Mouse (Mus musculus) myocyte (in vitro differentiated cells): ENCODE data around the gene Slc9a9. TPM values are rescaled to one million over a fixed set of nuclear protein-coding genes. Genes with fewer than 3 reads are reported as not detected.

Experiments used
- H3K27me3 ChIP-seq: one replicate; pipeline ENCODE4 v1.6.1; 2011; ENCODE audit not compliant: control insufficient read depth, insufficient read depth, insufficient read length
- H3K36me3 ChIP-seq: one replicate; pipeline ENCODE4 v1.6.1; 2011; ENCODE audit not compliant: control insufficient read depth, insufficient read depth
- H3K4me2 ChIP-seq: one replicate; pipeline ENCODE4 v1.6.1; 2011; ENCODE audit warnings: low read depth, control low read depth
- H3K4me3 ChIP-seq: one replicate; pipeline ENCODE4 v1.5.1; 2011; ENCODE audit warnings: mild to moderate bottlenecking, control low read depth, moderate library complexity
- H3K79me2 ChIP-seq: one replicate; pipeline ENCODE4 v1.6.1; 2011; ENCODE audit not compliant: control insufficient read depth, insufficient read depth
- H3ac ChIP-seq: one replicate; pipeline ENCODE4 v1.6.1; 2011; ENCODE audit not compliant: control insufficient read depth, insufficient read length
- CEBPB ChIP-seq: IDR thresholded peaks from 2 replicates; pipeline ENCODE4 v1.6.1; 2011; ENCODE audit warnings: mild to moderate bottlenecking, moderate library complexity; ENCODE audit not compliant: poor library complexity, insufficient read depth, severe bottlenecking
- E2F4 ChIP-seq: IDR thresholded peaks from one replicate; pipeline ENCODE4 v1.6.1; 2011; ENCODE audit warnings: mild to moderate bottlenecking, control low read depth, moderate library complexity; ENCODE audit not compliant: insufficient read depth
- MAX ChIP-seq: IDR thresholded peaks from one replicate; pipeline ENCODE4 v1.6.1; 2011; ENCODE audit warnings: low read depth, mild to moderate bottlenecking, control low read depth
- MYOD1 ChIP-seq, 3 experiments: IDR thresholded peaks; one replicate each; pipeline ENCODE4 v1.6.1; 2011; ENCODE audit warnings: control low read depth in 2 of 3, low read depth in 2 of 3, mild to moderate bottlenecking in 2 of 3, moderate library complexity in 1 of 3; ENCODE audit not compliant: insufficient read length in 2 of 3, control insufficient read depth in 1 of 3
- MYOG ChIP-seq, 3 experiments: IDR thresholded peaks; one replicate each; pipeline ENCODE4 v1.6.1; 2011; ENCODE audit warnings: control low read depth in 2 of 3, low read depth in 2 of 3, mild to moderate bottlenecking in 2 of 3; ENCODE audit not compliant: insufficient read length in 2 of 3, control insufficient read depth in 1 of 3, insufficient read depth in 1 of 3
- POLR2A ChIP-seq: IDR thresholded peaks from one replicate; pipeline ENCODE4 v1.6.1; 2011; ENCODE audit warnings: low read depth, mild to moderate bottlenecking, control low read depth, moderate library complexity; ENCODE audit not compliant: insufficient read length
- POLR2AphosphoS2 ChIP-seq: IDR thresholded peaks from one replicate; pipeline ENCODE4 v1.6.1; 2011; ENCODE audit warnings: low read depth, control low read depth; ENCODE audit not compliant: insufficient read length
- REST ChIP-seq: IDR thresholded peaks from one replicate; pipeline ENCODE4 v1.6.1; 2011; ENCODE audit warnings: mild to moderate bottlenecking, control low read depth, moderate library complexity; ENCODE audit not compliant: insufficient read depth, insufficient read length
- SRF ChIP-seq: IDR thresholded peaks from one replicate; pipeline ENCODE4 v1.6.1; 2011; ENCODE audit warnings: low read depth; ENCODE audit not compliant: control insufficient read depth, insufficient read length
- TCF12 ChIP-seq: IDR thresholded peaks from one replicate; pipeline ENCODE4 v1.6.1; 2011; ENCODE audit warnings: mild to moderate bottlenecking, control low read depth; ENCODE audit not compliant: poor library complexity, insufficient read depth, severe bottlenecking
- TCF3 ChIP-seq: IDR thresholded peaks from one replicate; pipeline ENCODE4 v1.6.1; 2011; ENCODE audit warnings: low read depth, control low read depth; ENCODE audit not compliant: insufficient read length
- USF1 ChIP-seq: IDR thresholded peaks from one replicate; pipeline ENCODE4 v1.6.1; 2011; ENCODE audit warnings: low read depth, mild to moderate bottlenecking, control low read depth, moderate library complexity
- polyA plus RNA-seq: library from polyadenylated mRNA; unstranded; fragments of >200 nt; fragmentation: generic; extraction: Trizol; gene quantifications from one replicate; pipeline ENCODE4 v1.2.1, GENCODE M21; 2012; ENCODE audit warnings: missing spikeins

Slc9a9 gene
- polyA plus RNA-seq, 1 experiment, result 21.5 TPM

DNA sequence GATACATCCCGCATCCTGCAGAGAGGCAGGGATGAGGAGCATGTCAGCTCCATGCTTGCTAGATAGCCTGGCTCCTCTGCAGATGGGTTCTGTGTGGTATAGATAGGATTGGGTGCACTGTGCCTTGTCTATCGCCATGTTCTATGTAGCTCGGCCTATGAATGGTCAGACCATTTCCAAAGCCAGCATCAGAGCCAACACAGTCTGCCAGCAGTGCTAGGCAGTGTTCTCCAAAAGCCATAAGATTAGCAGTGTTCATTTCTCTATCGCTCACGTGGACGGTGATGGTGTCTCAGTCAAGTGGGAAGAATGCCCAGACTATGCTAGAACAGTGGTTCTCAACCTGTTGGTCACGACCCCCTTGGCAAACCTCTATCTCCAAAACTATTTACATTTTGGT lies 512.6 kb downstream of the Slc9a9 start:
- no peaks in the 10 kb centered on the region for H3K36me3 ChIP-seq
- no peak for TF ChIP-seq MYOD1 (IDR thresholded peaks at IDR 0.05; ENCODE audit: control insufficient read depth in 1 of 3, insufficient read length in 2 of 3, low read depth in 2 of 3)
- H3K27me3 ChIP-seq, result no peaks in the 10 kb centered on the region
- no peaks in the 10 kb centered on the region for H3K79me2 ChIP-seq
- no peak overlapping the region for H3K4me3 ChIP-seq
- no peak overlapping the region for H3K4me2 ChIP-seq
- no peak overlapping the region for H3ac ChIP-seq

DNA sequence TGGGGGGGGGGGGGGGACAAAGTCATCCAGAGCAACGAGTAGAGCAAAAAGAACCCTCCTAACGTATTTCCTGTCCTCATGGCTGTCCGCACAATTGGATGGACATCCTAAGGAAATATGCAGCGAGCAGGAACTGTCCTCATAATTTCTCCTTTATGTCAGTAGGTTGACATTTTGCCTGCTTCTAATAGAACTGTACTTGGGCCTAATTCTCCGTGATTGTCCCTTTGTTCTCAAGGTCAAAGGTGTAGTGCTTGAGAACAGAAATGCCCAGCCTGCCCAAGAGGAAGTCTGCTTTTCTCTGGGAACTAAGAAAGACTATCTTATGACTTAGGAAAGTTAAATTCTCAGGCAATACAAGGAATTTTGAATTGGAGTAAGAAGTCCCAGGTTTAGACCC lies 514.7 kb downstream of the Slc9a9 start:
- H3K4me3 ChIP-seq, result no peak overlapping the region
- no peaks in the 10 kb centered on the region for H3K27me3 ChIP-seq
- no peaks in the 10 kb centered on the region for H3K79me2 ChIP-seq
- TF ChIP-seq POLR2A, result no peak
- no peak for TF ChIP-seq TCF12
- no peak for TF ChIP-seq CEBPB
- TF ChIP-seq E2F4, result no peak
- no peak for TF ChIP-seq MYOD1 (IDR thresholded peaks at IDR 0.05; ENCODE audit: control insufficient read depth in 1 of 3, insufficient read length in 2 of 3, low read depth in 2 of 3)
- TF ChIP-seq POLR2AphosphoS2, result no peak
- no peak for TF ChIP-seq MYOG (IDR thresholded peaks at IDR 0.05; ENCODE audit: control insufficient read depth in 1 of 3, insufficient read depth in 1 of 3, insufficient read length in 2 of 3, low read depth in 2 of 3)
- TF ChIP-seq MAX, result no peak
- TF ChIP-seq SRF, result no peak
- TF ChIP-seq TCF3, result no peak
- TF ChIP-seq REST, result no peak
- H3K36me3 ChIP-seq, result no peaks in the 10 kb centered on the region
- H3K4me2 ChIP-seq, result no peak overlapping the region
- no peak overlapping the region for H3ac ChIP-seq

DNA sequence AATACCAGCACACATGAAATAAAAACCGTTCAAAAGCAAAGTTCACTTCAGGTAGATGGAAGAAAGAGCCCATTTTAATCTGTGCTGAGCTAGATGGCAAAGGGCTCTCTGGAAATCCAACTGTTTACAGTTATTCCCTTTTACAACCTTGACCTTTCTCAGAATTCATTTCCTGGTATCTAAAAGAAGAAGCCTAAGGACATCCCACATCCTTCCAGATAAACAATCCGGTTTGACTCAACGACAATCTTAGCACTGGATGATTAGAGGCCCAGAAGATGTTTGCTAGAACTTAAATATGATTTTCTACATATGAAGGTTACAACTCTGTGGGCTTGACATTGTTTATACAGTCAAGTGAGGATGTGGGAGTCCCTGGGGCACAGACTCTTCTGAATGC lies 516.1 kb downstream of the Slc9a9 start:
- H3K36me3 ChIP-seq, result no peaks in the 10 kb centered on the region
- H3ac ChIP-seq, result no peak overlapping the region
- H3K27me3 ChIP-seq, result no peaks in the 10 kb centered on the region
- no peak overlapping the region for H3K4me3 ChIP-seq
- TF ChIP-seq MYOD1 (IDR thresholded peaks at IDR 0.05; ENCODE audit: control insufficient read depth in 1 of 3, insufficient read length in 2 of 3, low read depth in 2 of 3) (no peak), CEBPB (no peak), SRF (no peak), POLR2A (no peak), TCF12 (no peak), POLR2AphosphoS2 (no peak), USF1 (no peak), REST (no peak), MYOG (IDR thresholded peaks at IDR 0.05; ENCODE audit: control insufficient read depth in 1 of 3, insufficient read depth in 1 of 3, insufficient read length in 2 of 3, low read depth in 2 of 3) (no peak), E2F4 (no peak), MAX (no peak), TCF3 (no peak)
- no peaks in the 10 kb centered on the region for H3K79me2 ChIP-seq
- no peak overlapping the region for H3K4me2 ChIP-seq

DNA sequence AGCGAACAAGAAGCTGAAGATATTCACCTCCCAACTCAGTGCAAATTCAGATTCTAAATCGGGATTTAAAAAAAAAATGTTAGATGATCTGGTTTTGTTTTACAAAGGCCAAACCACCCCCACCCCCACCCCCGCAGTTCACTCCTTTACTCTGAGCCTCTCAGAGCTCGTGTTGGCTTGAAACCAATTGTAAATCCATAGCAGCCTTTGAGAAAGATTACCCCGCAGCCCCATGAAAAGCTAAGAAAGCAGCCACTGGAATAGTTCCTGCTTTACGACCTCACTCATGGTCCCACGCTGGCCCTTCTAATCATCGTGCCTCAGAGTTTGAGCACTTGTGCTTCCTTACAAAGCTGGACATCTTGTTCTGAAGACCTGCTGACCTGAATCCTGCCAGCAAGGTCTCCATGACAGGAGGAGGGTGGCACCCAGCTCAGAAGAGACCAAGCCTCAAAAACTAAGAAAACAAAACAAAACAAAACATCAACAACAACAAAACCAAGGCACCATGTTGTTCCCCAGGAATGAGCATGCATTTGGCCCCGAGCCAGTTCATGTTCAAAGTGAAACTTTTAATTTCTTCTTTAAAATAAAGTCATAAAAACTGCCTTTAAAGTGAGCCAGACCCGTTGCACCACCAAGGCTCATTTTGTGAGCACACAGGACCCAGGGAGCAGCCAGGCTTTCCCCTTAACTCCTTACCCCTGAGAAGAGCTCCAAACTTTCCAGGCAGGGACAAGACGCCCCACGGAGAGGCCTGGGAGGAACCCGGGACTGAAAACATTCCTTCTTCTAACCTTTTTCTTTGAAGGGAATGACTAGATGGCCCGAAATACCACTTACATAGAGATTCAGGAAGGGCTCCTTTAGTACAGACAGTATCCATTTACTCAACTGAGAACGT lies 516.9 kb downstream of the Slc9a9 start:
- Histone ChIP-seq H3ac (no peak overlapping the region), H3K79me2 (no peaks in the 10 kb centered on the region), H3K27me3 (no peaks in the 10 kb centered on the region), H3K36me3 (no peaks in the 10 kb centered on the region), H3K4me2 (no peak overlapping the region), H3K4me3 (no peak overlapping the region)
- TF ChIP-seq REST (no peak), E2F4 (no peak), TCF3 (no peak), CEBPB (no peak), SRF (no peak), MAX (no peak), MYOG (IDR thresholded peaks at IDR 0.05; ENCODE audit: control insufficient read depth in 1 of 3, insufficient read depth in 1 of 3, insufficient read length in 2 of 3, low read depth in 2 of 3) (no peak), MYOD1 (IDR thresholded peaks at IDR 0.05; ENCODE audit: control insufficient read depth in 1 of 3, insufficient read length in 2 of 3, low read depth in 2 of 3) (no peak), TCF12 (no peak), USF1 (no peak), POLR2A (no peak), POLR2AphosphoS2 (no peak)
